Mouse (Mus musculus): Measurements from ENCODE around the gene Ccdc27.

Gene Ccdc27

GRCm38 (mm10) chr4:154042577-154042976 is at the start of gene Ccdc27:
Ccdc27 (minus strand) TSS chr4:154042677.
- no peak for DNase-seq (ENCODE audit: low read depth, low spot score)

- no peak for DNase-seq (ENCODE audit: low read depth, low spot score)
Measured at GRCm38 (mm10) chr4:154091356-154091755, 48.9 kb upstream of the Ccdc27 start.

GRCm38 (mm10) chr4:154089205-154089604 is 46.7 kb upstream of the Ccdc27 start:
- peak; percentile 43 for DNase-seq (ENCODE audit: low read depth, low spot score)

- DNase-seq (ENCODE audit: low read depth, low spot score) = no peak
Measured at GRCm38 (mm10) chr4:154086436-154086835, 44.0 kb upstream of the Ccdc27 start.

GRCm38 (mm10) chr4:154085856-154086255 is 43.4 kb upstream of the Ccdc27 start:
- DNase-seq (ENCODE audit: low read depth, low spot score) = no peak

GRCm38 (mm10) chr4:154081974-154082373 is 39.5 kb upstream of the Ccdc27 start:
- DNase-seq (ENCODE audit: low read depth, low spot score) = peak; percentile 90

- DNase-seq (ENCODE audit: low read depth, low spot score) = no peak
Measured at GRCm38 (mm10) chr4:154081021-154081420, 38.5 kb upstream of the Ccdc27 start.

GRCm38 (mm10) chr4:154080211-154080610 is 37.7 kb upstream of the Ccdc27 start:
- no peak for DNase-seq (ENCODE audit: low read depth, low spot score)

GRCm38 (mm10) chr4:154071941-154072340 is 29.5 kb upstream of the Ccdc27 start:
- no peak for DNase-seq (ENCODE audit: low read depth, low spot score)

GRCm38 (mm10) chr4:154071521-154071920 is 29.0 kb upstream of the Ccdc27 start:
- no peak for DNase-seq (ENCODE audit: low read depth, low spot score)

- DNase-seq (ENCODE audit: low read depth, low spot score) = peak; percentile 93
Measured at GRCm38 (mm10) chr4:154070896-154071295, 28.4 kb upstream of the Ccdc27 start.

GRCm38 (mm10) chr4:154064827-154065773 is 22.6 kb upstream of the Ccdc27 start:
- peak; percentile 61 for DNase-seq (ENCODE audit: low read depth, low spot score)

- no peak for DNase-seq (ENCODE audit: low read depth, low spot score)
Measured at GRCm38 (mm10) chr4:154057696-154058095, 15.2 kb upstream of the Ccdc27 start.

GRCm38 (mm10) chr4:154056661-154057060 is 14.2 kb upstream of the Ccdc27 start:
- DNase-seq (ENCODE audit: low read depth, low spot score) = no peak

GRCm38 (mm10) chr4:154056046-154056445 is 13.6 kb upstream of the Ccdc27 start:
- no peak for DNase-seq (ENCODE audit: low read depth, low spot score)

GRCm38 (mm10) chr4:154055482-154055881 is 13.0 kb upstream of the Ccdc27 start:
- no peak for DNase-seq (ENCODE audit: low read depth, low spot score)

- peak; percentile 23 for DNase-seq (ENCODE audit: low read depth, low spot score)
Measured at GRCm38 (mm10) chr4:154053065-154053464, 10.6 kb upstream of the Ccdc27 start.

GRCm38 (mm10) chr4:154051401-154051800 is 8.9 kb upstream of the Ccdc27 start:
- DNase-seq (ENCODE audit: low read depth, low spot score) = no peak

- no peak for DNase-seq (ENCODE audit: low read depth, low spot score)
Measured at GRCm38 (mm10) chr4:154045837-154046236, 3.4 kb upstream of the Ccdc27 start.

- no peak for DNase-seq (ENCODE audit: low read depth, low spot score)
Measured at GRCm38 (mm10) chr4:154037123-154037522, 5.4 kb downstream of the Ccdc27 start.

GRCm38 (mm10) chr4:154028646-154029045 is 13.8 kb downstream of the Ccdc27 start:
- DNase-seq (ENCODE audit: low read depth, low spot score) = peak; percentile 66

- DNase-seq (ENCODE audit: low read depth, low spot score) = no peak
Measured at GRCm38 (mm10) chr4:154028066-154028465, 14.4 kb downstream of the Ccdc27 start.

- DNase-seq (ENCODE audit: low read depth, low spot score) = no peak
Measured at GRCm38 (mm10) chr4:154026441-154026761, 16.1 kb downstream of the Ccdc27 start.
